Mouse (Mus musculus): ENCODE measurements around the gene Slc41a2. TPM values are rescaled to one million over a fixed set of nuclear protein-coding genes. Genes with fewer than 3 reads are reported as not detected.

Slc41a2 gene
- total and polyA plus RNA-seq, 2 experiments from 2014 or later = 11.9 to 42.0 TPM

GRCm38 (mm10) chr10:83368918-83369317, 31.2 kb upstream of the Slc41a2 start:
- 84% methylated on average over 5 of the region's 5 CpGs for WGBS
- ATAC-seq (ENCODE audit: low FRiP score) = no peak
- Histone ChIP-seq H3K4me1 (ENCODE audit: insufficient read depth, low read length) (no peaks in the 10 kb centered on the region), H3K4me3 (ENCODE audit: low read depth, low read length) (no peak overlapping the region), H3K9ac (replicated peaks; ENCODE audit: low read length, poor library complexity, severe bottlenecking) (no peak overlapping the region), H3K36me3 (ENCODE audit: insufficient read depth, low read length) (peaks cover 54% of the 10 kb centered on the region), H3K27me3 (ENCODE audit: insufficient read depth, low read length) (no peaks in the 10 kb centered on the region), H3K27ac (ENCODE audit: low read depth, low read length) (no peak overlapping the region), H3K4me2 (ENCODE audit: low read depth, low read length, poor library complexity, severe bottlenecking) (no peak overlapping the region), H3K9me3 (ENCODE audit: low read length) (no peaks in the 10 kb centered on the region)
- DNase-seq (ENCODE audit: low spot score) = no peak
- TF ChIP-seq CTCF (IDR thresholded peaks at IDR 0.05) = no peak

GRCm38 (mm10) chr10:83363451-83363850, 25.8 kb upstream of the Slc41a2 start:
- WGBS = 94% methylated on average over 8 of the region's 8 CpGs
- H3K4me3 ChIP-seq (ENCODE audit: low read depth, low read length) = no peak overlapping the region
- no peak overlapping the region for H3K27ac ChIP-seq (ENCODE audit: low read depth, low read length)
- H3K9me3 ChIP-seq (ENCODE audit: low read length) = no peaks in the 10 kb centered on the region
- no peak for TF ChIP-seq CTCF (IDR thresholded peaks at IDR 0.05)
- peaks cover 9% of the 10 kb centered on the region; the same call in 1 of the 2 replicates for H3K4me1 ChIP-seq (ENCODE audit: insufficient read depth, low read length)
- H3K36me3 ChIP-seq (ENCODE audit: insufficient read depth, low read length) = peaks cover 36% of the 10 kb centered on the region
- H3K27me3 ChIP-seq (ENCODE audit: insufficient read depth, low read length) = no peaks in the 10 kb centered on the region
- H3K9ac ChIP-seq (replicated peaks; ENCODE audit: low read length, poor library complexity, severe bottlenecking) = no peak overlapping the region
- no peak for ATAC-seq (ENCODE audit: low FRiP score)
- no peak overlapping the region for H3K4me2 ChIP-seq (ENCODE audit: low read depth, low read length, poor library complexity, severe bottlenecking)
- DNase-seq (ENCODE audit: low spot score) = no peak

- 48% methylated on average over 5 of the region's 5 CpGs for WGBS
Observed at GRCm38 (mm10) chr10:83361643-83362382, 24.1 kb upstream of the Slc41a2 start.

GRCm38 (mm10) chr10:83360356-83360755, 22.7 kb upstream of the Slc41a2 start:
- TF ChIP-seq CTCF (IDR thresholded peaks at IDR 0.05) = no peak
- H3K36me3 ChIP-seq (ENCODE audit: insufficient read depth, low read length) = peaks cover 7% of the 10 kb centered on the region; the same call in 1 of the 2 replicates
- DNase-seq (ENCODE audit: low spot score) (no peak), ATAC-seq (ENCODE audit: low FRiP score) (peak; percentile 79)
- WGBS = under 1% methylated on average over 38 of the region's 40 CpGs
- H3K4me2 ChIP-seq (ENCODE audit: low read depth, low read length, poor library complexity, severe bottlenecking) = peak overlapping the region; percentile 86
- H3K4me3 ChIP-seq (ENCODE audit: low read depth, low read length) = peak overlapping the region; percentile 85
- no peaks in the 10 kb centered on the region for H3K9me3 ChIP-seq (ENCODE audit: low read length)
- peak overlapping the region; percentile 81 for H3K9ac ChIP-seq (replicated peaks; ENCODE audit: low read length, poor library complexity, severe bottlenecking)
- peaks cover 9% of the 10 kb centered on the region; the same call in 1 of the 2 replicates for H3K4me1 ChIP-seq (ENCODE audit: insufficient read depth, low read length)
- no peaks in the 10 kb centered on the region for H3K27me3 ChIP-seq (ENCODE audit: insufficient read depth, low read length)
- peak overlapping the region; percentile 70 for H3K27ac ChIP-seq (ENCODE audit: low read depth, low read length)

More at GRCm38 (mm10) chr10:83361643-83362382, 24.1 kb upstream of the Slc41a2 start:
- ATAC-seq (ENCODE audit: low FRiP score) (no peak), DNase-seq (ENCODE audit: low spot score) (peak; percentile 68)
- H3K27ac ChIP-seq (ENCODE audit: low read depth, low read length) = no peak overlapping the region
- H3K4me3 ChIP-seq (ENCODE audit: low read depth, low read length) = no peak overlapping the region
- no peaks in the 10 kb centered on the region for H3K27me3 ChIP-seq (ENCODE audit: insufficient read depth, low read length)
- peaks cover 9% of the 10 kb centered on the region; the same call in 1 of the 2 replicates for H3K4me1 ChIP-seq (ENCODE audit: insufficient read depth, low read length)
- no peaks in the 10 kb centered on the region for H3K9me3 ChIP-seq (ENCODE audit: low read length)
- H3K9ac ChIP-seq (replicated peaks; ENCODE audit: low read length, poor library complexity, severe bottlenecking) = no peak overlapping the region
- TF ChIP-seq CTCF (IDR thresholded peaks at IDR 0.05) = peak; percentile 74
- H3K36me3 ChIP-seq (ENCODE audit: insufficient read depth, low read length) = peaks cover 22% of the 10 kb centered on the region
- H3K4me2 ChIP-seq (ENCODE audit: low read depth, low read length, poor library complexity, severe bottlenecking) = peak overlapping the region; percentile 12; the same call in 1 of the 2 replicates

GRCm38 (mm10) chr10:83359956-83360355, 22.3 kb upstream of the Slc41a2 start, which contains the start of gene D10Wsu102e:
Gene D10Wsu102e, plus strand, starts transcription at chr10:83360221.
- WGBS = under 1% methylated on average over 30 of the region's 30 CpGs
- H3K9me3 ChIP-seq (ENCODE audit: low read length) = no peaks in the 10 kb centered on the region
- peak within 1 kb of the TSS; percentile 86 for H3K4me2 ChIP-seq (ENCODE audit: low read depth, low read length, poor library complexity, severe bottlenecking)
- ATAC-seq (ENCODE audit: low FRiP score) = peak; percentile 98
- H3K36me3 ChIP-seq (ENCODE audit: insufficient read depth, low read length) = peaks cover 4% of the 10 kb centered on the region; the same call in 1 of the 2 replicates
- DNase-seq (ENCODE audit: low spot score) = peak; percentile 98
- H3K4me3 ChIP-seq (ENCODE audit: low read depth, low read length) = peak within 1 kb of the TSS; percentile 85
- TF ChIP-seq CTCF (IDR thresholded peaks at IDR 0.05) = no peak
- peak within 1 kb of the TSS; percentile 70 for H3K27ac ChIP-seq (ENCODE audit: low read depth, low read length)
- peaks cover 9% of the 10 kb centered on the region; the same call in 1 of the 2 replicates for H3K4me1 ChIP-seq (ENCODE audit: insufficient read depth, low read length)
- peak within 1 kb of the TSS; percentile 81 for H3K9ac ChIP-seq (replicated peaks; ENCODE audit: low read length, poor library complexity, severe bottlenecking)
- H3K27me3 ChIP-seq (ENCODE audit: insufficient read depth, low read length) = no peaks in the 10 kb centered on the region

GRCm38 (mm10) chr10:83359451-83359850, 21.8 kb upstream of the Slc41a2 start:
- 87% methylated on average over 4 of the region's 4 CpGs for WGBS
- Histone ChIP-seq H3K9ac (replicated peaks; ENCODE audit: low read length, poor library complexity, severe bottlenecking) (no peak overlapping the region), H3K4me3 (ENCODE audit: low read depth, low read length) (peak overlapping the region; percentile 85), H3K27me3 (ENCODE audit: insufficient read depth, low read length) (no peaks in the 10 kb centered on the region), H3K4me2 (ENCODE audit: low read depth, low read length, poor library complexity, severe bottlenecking) (peak overlapping the region; percentile 86), H3K27ac (ENCODE audit: low read depth, low read length) (peak overlapping the region; percentile 67), H3K9me3 (ENCODE audit: low read length) (no peaks in the 10 kb centered on the region), H3K4me1 (ENCODE audit: insufficient read depth, low read length) (peaks cover 9% of the 10 kb centered on the region; the same call in 1 of the 2 replicates), H3K36me3 (ENCODE audit: insufficient read depth, low read length) (peaks cover 4% of the 10 kb centered on the region; the same call in 1 of the 2 replicates)
- DNase-seq (ENCODE audit: low spot score) = no peak
- no peak for TF ChIP-seq CTCF (IDR thresholded peaks at IDR 0.05)
- ATAC-seq (ENCODE audit: low FRiP score) = no peak
